Mouse (Mus musculus) lung, postnatal 0 days (tissue): ENCODE measurements around the gene Srd5a1.

Experiments
- CTCF ChIP-seq: IDR thresholded peaks from 2 replicates; pipeline ENCODE4 v1.5.1; 2016; ENCODE audit warnings: antibody characterized with exemption, mild to moderate bottlenecking
- EP300 ChIP-seq: IDR thresholded peaks from 2 replicates; pipeline ENCODE4 v1.6.1; 2016; ENCODE audit warnings: antibody characterized with exemption, mild to moderate bottlenecking, control low read depth

GRCm38 (mm10) chr13:69536021-69536420, 75.2 kb downstream of the Srd5a1 start:
- TF ChIP-seq CTCF (no peak), EP300 (no peak)
